Mouse (Mus musculus) CD4-positive, CD25-positive, alpha-beta regulatory T cell, adult 4 months (primary cell): Measurements from ENCODE around the gene Pak4. TPM values are rescaled to one million over a fixed set of nuclear protein-coding genes. Genes with fewer than 3 reads are reported as not detected.
"Not testable (repeated sequence)": the region's sequence is repeated elsewhere in the genome, so short reads cannot be mapped to it uniquely, and the experiment has no call there.

Source experiments
- ATAC-seq: one replicate; pipeline ENCODE4 v1.8.0; 2017
- polyA plus RNA-seq, 2 experiments: library from polyadenylated mRNA; unstranded; fragments of 100-300 nt; shearing (Covaris generic); gene quantifications; one replicate each; pipeline ENCODE4 v1.2.1; 2017

The Pak4 gene
- polyA plus RNA-seq, 2 experiments from 2014 or later: 1.9 to 2.1 TPM

GRCm38 (mm10) chr7:28561967-28562366 lies 36.0 kb downstream of the Pak4 start:
- ATAC-seq: no peak

GRCm38 (mm10) chr7:28560856-28561255 lies 37.1 kb downstream of the Pak4 start:
- no peak for ATAC-seq

GRCm38 (mm10) chr7:28558486-28558885 lies 39.5 kb downstream of the Pak4 start:
- ATAC-seq: no peak

- ATAC-seq: no peak
These were observed 40.3 kb downstream of the Pak4 start for GRCm38 (mm10) chr7:28557708-28558107.

GRCm38 (mm10) chr7:28557069-28557468 lies 40.9 kb downstream of the Pak4 start:
- ATAC-seq: no peak

GRCm38 (mm10) chr7:28555939-28556535 lies 41.9 kb downstream of the Pak4 start:
- ATAC-seq: no peak

- no peak for ATAC-seq
These were observed 44.9 kb downstream of the Pak4 start for GRCm38 (mm10) chr7:28553076-28553475.

GRCm38 (mm10) chr7:28547628-28548027 lies 50.4 kb downstream of the Pak4 start:
- no peak for ATAC-seq

- ATAC-seq: no peak
These were observed 50.8 kb downstream of the Pak4 start, which contains the start of gene Nccrp1 for GRCm38 (mm10) chr7:28547154-28547553. TSS of gene Nccrp1 (minus strand) at chr7:28547254.

GRCm38 (mm10) chr7:28546649-28547048 lies 51.3 kb downstream of the Pak4 start:
- no peak for ATAC-seq

- ATAC-seq: no peak
These were observed 52.1 kb downstream of the Pak4 start for GRCm38 (mm10) chr7:28545891-28546210.

- ATAC-seq: no peak
These were observed 52.7 kb downstream of the Pak4 start for GRCm38 (mm10) chr7:28545048-28545890.

GRCm38 (mm10) chr7:28544051-28544601 lies 53.9 kb downstream of the Pak4 start:
- ATAC-seq: no peak

- no peak for ATAC-seq
These were observed 57.5 kb downstream of the Pak4 start, which contains the start of gene Sycn for GRCm38 (mm10) chr7:28540526-28540925. TSS of gene Sycn (plus strand) at chr7:28540885.

GRCm38 (mm10) chr7:28538886-28539285 lies 59.1 kb downstream of the Pak4 start:
- ATAC-seq: not testable (repeated sequence)

GRCm38 (mm10) chr7:28532005-28532404 lies 66.0 kb downstream of the Pak4 start:
- no peak for ATAC-seq

- peak; percentile 98 for ATAC-seq
These were observed 69.9 kb downstream of the Pak4 start for GRCm38 (mm10) chr7:28527922-28528719.

- ATAC-seq: not testable (repeated sequence)
These were observed 75.4 kb downstream of the Pak4 start, which contains the start of gene Ifnl3 for GRCm38 (mm10) chr7:28522536-28522935. TSS of gene Ifnl3 (plus strand) at chr7:28522836.

- ATAC-seq: no peak
These were observed 86.5 kb downstream of the Pak4 start for GRCm38 (mm10) chr7:28511441-28511840.

GRCm38 (mm10) chr7:28510405-28510974 lies 87.5 kb downstream of the Pak4 start, which contains the start of gene Ifnl2:
TSS of gene Ifnl2 (minus strand) at chr7:28510455.
- ATAC-seq: not testable (repeated sequence)

GRCm38 (mm10) chr7:28509121-28509520 lies 88.9 kb downstream of the Pak4 start:
- not testable (repeated sequence) for ATAC-seq
